Mouse (Mus musculus) hindbrain, embryonic 16.5 days (tissue): Measurements from ENCODE around the gene Cd82. TPM values are rescaled to one million over a fixed set of nuclear protein-coding genes. Genes with fewer than 3 reads are reported as not detected.

ENCODE experiments used
- ATAC-seq: fragments of 200-750 bp; cut with Nextera tagmentation; 2 replicates; pipeline ENCODE4 v1.8.0; 2017; ENCODE audit warnings: moderate TSS enrichment, moderate library complexity
- H3K27ac ChIP-seq: fragments of 300-500 bp; sonication (generic); 2 replicates; pipeline ENCODE4 v1.5.1; 2014; ENCODE audit warnings: low read depth, mild to moderate bottlenecking, control low read depth, low read length, moderate library complexity
- H3K27me3 ChIP-seq: fragments of 300-500 bp; sonication (generic); replicated peaks from 2 replicates; pipeline ENCODE4 v1.6.1; 2014; ENCODE audit warnings: low read length; ENCODE audit not compliant: control insufficient read depth, insufficient read depth
- H3K36me3 ChIP-seq: fragments of 300-500 bp; sonication (generic); 2 replicates; pipeline ENCODE4 v1.6.1; 2014; ENCODE audit warnings: mild to moderate bottlenecking, low read length, moderate library complexity, mixed read lengths; ENCODE audit not compliant: control insufficient read depth, insufficient read depth
- H3K4me1 ChIP-seq: fragments of 300-500 bp; sonication (generic); 2 replicates; pipeline ENCODE4 v1.6.1; 2014; ENCODE audit warnings: low read depth, low read length; ENCODE audit not compliant: control insufficient read depth, insufficient read depth
- H3K4me2 ChIP-seq: fragments of 300-500 bp; sonication (generic); 2 replicates; pipeline ENCODE4 v1.6.1; 2014; ENCODE audit warnings: mild to moderate bottlenecking, low read length, control low read depth, moderate library complexity
- H3K4me3 ChIP-seq: fragments of 300-500 bp; sonication (generic); 2 replicates; pipeline ENCODE4 v1.5.1; 2014; ENCODE audit warnings: mild to moderate bottlenecking, low read length, control low read depth, moderate library complexity
- H3K9ac ChIP-seq: fragments of 300-500 bp; sonication (generic); 2 replicates; pipeline ENCODE4 v1.6.1; 2014; ENCODE audit warnings: low read depth, mild to moderate bottlenecking, control low read depth, low read length, moderate library complexity
- H3K9me3 ChIP-seq: fragments of 300-500 bp; sonication (generic); 2 replicates; pipeline ENCODE4 v1.6.1; 2014; ENCODE audit warnings: mild to moderate bottlenecking, low read length, moderate library complexity; ENCODE audit not compliant: control insufficient read depth
- WGBS: fragments of 180-500 bp; shearing (Covaris S2); extraction: QIAGEN DNeasy Blood & Tissue Kit; methylation state at CpG from one replicate; pipeline ENCODE4 v1.1.7; 2014; 5-methylcytosine and 5-hydroxymethylcytosine counted together
- polyA plus RNA-seq: library from polyadenylated mRNA; unstranded; fragments of >200 nt; fragmentation: Nextera tagmentation; extraction: Ambion mirVana; gene quantifications from 2 replicates; pipeline ENCODE4 v1.2.1, GENCODE M21; 2015

The Cd82 gene
- polyA plus RNA-seq, 1 experiment from 2014 or later = 24.5 TPM

GRCm38 (mm10) chr2:93451219-93451938 lies 11.6 kb downstream of the Cd82 start:
- Histone ChIP-seq H3K9ac (no peak overlapping the region), H3K4me2 (no peak overlapping the region), H3K4me3 (no peak overlapping the region), H3K36me3 (no peaks in the 10 kb centered on the region), H3K27ac (no peak overlapping the region), H3K9me3 (no peaks in the 10 kb centered on the region), H3K4me1 (peaks cover 3% of the 10 kb centered on the region), H3K27me3 (no peaks in the 10 kb centered on the region)
- 68% methylated on average over 6 of the region's 6 CpGs for WGBS
- ATAC-seq = no peak

GRCm38 (mm10) chr2:93450695-93451094 lies 12.2 kb downstream of the Cd82 start:
- H3K4me1 ChIP-seq = peaks cover 3% of the 10 kb centered on the region
- no peak overlapping the region for H3K27ac ChIP-seq
- H3K36me3 ChIP-seq = no peaks in the 10 kb centered on the region
- no peak overlapping the region for H3K4me3 ChIP-seq
- WGBS = 88% methylated on average over 7 of the region's 7 CpGs
- H3K4me2 ChIP-seq = no peak overlapping the region
- no peak overlapping the region for H3K9ac ChIP-seq
- H3K27me3 ChIP-seq = no peaks in the 10 kb centered on the region
- ATAC-seq = no peak
- no peaks in the 10 kb centered on the region for H3K9me3 ChIP-seq

GRCm38 (mm10) chr2:93449657-93450056 lies 13.3 kb downstream of the Cd82 start:
- H3K4me3 ChIP-seq = no peak overlapping the region
- 79% methylated on average over 2 of the region's 2 CpGs for WGBS
- no peaks in the 10 kb centered on the region for H3K36me3 ChIP-seq
- H3K4me2 ChIP-seq = no peak overlapping the region
- no peak overlapping the region for H3K9ac ChIP-seq
- H3K9me3 ChIP-seq = no peaks in the 10 kb centered on the region
- H3K27ac ChIP-seq = no peak overlapping the region
- ATAC-seq = no peak
- peaks cover 3% of the 10 kb centered on the region for H3K4me1 ChIP-seq
- H3K27me3 ChIP-seq = no peaks in the 10 kb centered on the region

- Histone ChIP-seq H3K4me3 (no peak overlapping the region), H3K4me1 (peaks cover 3% of the 10 kb centered on the region), H3K9me3 (no peaks in the 10 kb centered on the region), H3K9ac (no peak overlapping the region), H3K27me3 (no peaks in the 10 kb centered on the region), H3K36me3 (no peaks in the 10 kb centered on the region), H3K27ac (no peak overlapping the region), H3K4me2 (no peak overlapping the region)
- WGBS = 65% methylated on average over 5 of the region's 5 CpGs
- ATAC-seq = no peak
Measured at GRCm38 (mm10) chr2:93448774-93449173, 14.2 kb downstream of the Cd82 start.

GRCm38 (mm10) chr2:93447500-93448249 lies 15.3 kb downstream of the Cd82 start:
- Histone ChIP-seq H3K36me3 (no peaks in the 10 kb centered on the region), H3K4me2 (no peak overlapping the region), H3K9ac (no peak overlapping the region), H3K4me1 (peaks cover 3% of the 10 kb centered on the region), H3K27me3 (no peaks in the 10 kb centered on the region), H3K4me3 (no peak overlapping the region), H3K27ac (no peak overlapping the region), H3K9me3 (no peaks in the 10 kb centered on the region)
- no peak for ATAC-seq
- 66% methylated on average over 6 of the region's 6 CpGs for WGBS

GRCm38 (mm10) chr2:93446606-93447353 lies 16.2 kb downstream of the Cd82 start:
- Histone ChIP-seq H3K9me3 (no peaks in the 10 kb centered on the region), H3K4me2 (no peak overlapping the region), H3K27ac (no peak overlapping the region), H3K36me3 (no peaks in the 10 kb centered on the region), H3K4me1 (no peaks in the 10 kb centered on the region), H3K9ac (no peak overlapping the region), H3K27me3 (no peaks in the 10 kb centered on the region), H3K4me3 (no peak overlapping the region)
- WGBS = 61% methylated on average over 13 of the region's 13 CpGs
- ATAC-seq = no peak

GRCm38 (mm10) chr2:93445237-93445651 lies 17.7 kb downstream of the Cd82 start:
- H3K9ac ChIP-seq = no peak overlapping the region
- no peak overlapping the region for H3K4me2 ChIP-seq
- ATAC-seq = no peak
- no peak overlapping the region for H3K27ac ChIP-seq
- no peaks in the 10 kb centered on the region for H3K9me3 ChIP-seq
- H3K36me3 ChIP-seq = no peaks in the 10 kb centered on the region
- H3K4me3 ChIP-seq = no peak overlapping the region
- 88% methylated on average over 5 of the region's 5 CpGs for WGBS
- H3K4me1 ChIP-seq = no peaks in the 10 kb centered on the region
- no peaks in the 10 kb centered on the region for H3K27me3 ChIP-seq

- Histone ChIP-seq H3K27me3 (no peaks in the 10 kb centered on the region), H3K4me2 (no peak overlapping the region), H3K4me3 (no peak overlapping the region), H3K9ac (no peak overlapping the region), H3K27ac (no peak overlapping the region), H3K9me3 (no peaks in the 10 kb centered on the region), H3K36me3 (no peaks in the 10 kb centered on the region), H3K4me1 (peaks cover 4% of the 10 kb centered on the region; the same call in 1 of the 2 replicates)
- ATAC-seq = no peak
- 85% methylated on average over 7 of the region's 7 CpGs for WGBS
Measured at GRCm38 (mm10) chr2:93444280-93444679, 18.7 kb downstream of the Cd82 start.

- H3K9me3 ChIP-seq = no peaks in the 10 kb centered on the region
- no peak overlapping the region for H3K27ac ChIP-seq
- H3K27me3 ChIP-seq = no peaks in the 10 kb centered on the region
- H3K4me1 ChIP-seq = peaks cover 6% of the 10 kb centered on the region; the same call in 1 of the 2 replicates
- no peak overlapping the region for H3K9ac ChIP-seq
- no peaks in the 10 kb centered on the region for H3K36me3 ChIP-seq
- no peak overlapping the region for H3K4me2 ChIP-seq
- ATAC-seq = no peak
- WGBS = 75% methylated on average over 2 of the region's 2 CpGs
- no peak overlapping the region for H3K4me3 ChIP-seq
Measured at GRCm38 (mm10) chr2:93443106-93443505, 19.8 kb downstream of the Cd82 start.
